Mouse (Mus musculus): ENCODE measurements around the gene Ncoa1. TPM values are rescaled to one million over a fixed set of nuclear protein-coding genes. Genes with fewer than 3 reads are reported as not detected.

The Ncoa1 gene
- polyA plus RNA-seq, 1 experiment, result 21.9 TPM

DNA sequence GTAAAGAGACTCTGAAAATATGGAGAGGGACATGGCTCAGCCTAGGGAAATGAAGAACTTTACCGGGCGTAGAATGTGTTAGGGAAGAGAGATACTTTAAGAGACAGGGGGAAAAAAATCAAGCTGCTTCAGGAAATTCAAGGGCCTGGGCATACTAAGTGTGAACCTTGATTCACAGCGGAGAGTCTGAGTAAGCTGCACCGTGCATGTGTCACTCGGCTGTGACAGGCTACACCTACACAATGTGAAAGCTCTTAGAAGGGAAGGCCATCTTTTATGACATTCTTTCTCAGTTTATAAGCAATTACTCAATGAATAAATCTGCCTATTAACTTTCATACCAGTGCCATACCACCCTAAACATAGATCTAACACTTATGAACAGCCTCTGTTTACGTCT, 183.2 kb downstream of the Ncoa1 start:
- Histone ChIP-seq H3K27ac (ENCODE audit: insufficient read depth, low read length) (no peak overlapping the region), H3K4me1 (ENCODE audit: control insufficient read depth, insufficient read depth, low read length) (peaks cover 2% of the 10 kb centered on the region), H3K9ac (ENCODE audit: low read depth, poor library complexity, severe bottlenecking) (no peak overlapping the region), H3K27me3 (ENCODE audit: control insufficient read depth, insufficient read depth, low read length, poor library complexity, severe bottlenecking) (no peaks in the 10 kb centered on the region), H3K36me3 (ENCODE audit: control insufficient read depth, insufficient read depth, low read length, poor library complexity, severe bottlenecking) (no peaks in the 10 kb centered on the region; the same call in 1 of the 2 replicates), H3K4me3 (ENCODE audit: low read depth, low read length) (no peak overlapping the region), H3K9me3 (replicated peaks; ENCODE audit: control insufficient read depth, insufficient read depth, low read length, poor library complexity, severe bottlenecking) (no peaks in the 10 kb centered on the region)
- TF ChIP-seq CTCF (IDR thresholded peaks at IDR 0.05; ENCODE audit: low read depth, low read length) (no peak), EP300 (IDR thresholded peaks at IDR 0.05; ENCODE audit: insufficient read depth, low read depth, low read length) (no peak), POLR2A (IDR thresholded peaks at IDR 0.05; ENCODE audit: insufficient read depth, low read length) (no peak)

DNA sequence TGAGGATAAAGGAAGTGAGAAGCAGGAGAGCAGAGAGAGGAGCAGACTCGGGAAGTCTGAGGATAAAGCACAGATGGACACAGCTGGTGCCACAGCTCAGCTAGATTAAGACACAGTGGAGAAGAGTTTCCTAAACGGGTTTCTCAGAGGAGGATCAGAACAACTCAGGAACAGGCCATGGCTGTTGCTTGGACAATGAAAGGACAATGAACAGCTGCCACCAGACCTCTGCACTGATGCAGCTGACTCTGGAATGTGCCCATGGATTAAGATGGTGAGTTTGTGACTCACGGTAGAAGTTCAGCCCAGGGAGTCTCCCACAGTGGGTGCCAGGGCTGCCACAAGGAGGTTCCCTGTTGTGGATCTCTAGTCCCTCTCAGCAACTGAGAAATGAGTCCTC, 191.8 kb downstream of the Ncoa1 start:
- Histone ChIP-seq H3K4me1 (ENCODE audit: control insufficient read depth, insufficient read depth, low read length) (no peaks in the 10 kb centered on the region), H3K27me3 (ENCODE audit: control insufficient read depth, insufficient read depth, low read length, poor library complexity, severe bottlenecking) (no peaks in the 10 kb centered on the region), H3K4me3 (ENCODE audit: low read depth, low read length) (no peak overlapping the region), H3K9ac (ENCODE audit: low read depth, poor library complexity, severe bottlenecking) (no peak overlapping the region), H3K9me3 (replicated peaks; ENCODE audit: control insufficient read depth, insufficient read depth, low read length, poor library complexity, severe bottlenecking) (no peaks in the 10 kb centered on the region), H3K36me3 (ENCODE audit: control insufficient read depth, insufficient read depth, low read length, poor library complexity, severe bottlenecking) (no peaks in the 10 kb centered on the region; the same call in 1 of the 2 replicates), H3K27ac (ENCODE audit: insufficient read depth, low read length) (no peak overlapping the region)
- TF ChIP-seq EP300 (IDR thresholded peaks at IDR 0.05; ENCODE audit: insufficient read depth, low read depth, low read length) (no peak), CTCF (IDR thresholded peaks at IDR 0.05; ENCODE audit: low read depth, low read length) (no peak), POLR2A (IDR thresholded peaks at IDR 0.05; ENCODE audit: insufficient read depth, low read length) (no peak)

GRCm38 (mm10) chr12:4279878-4280277, 197.1 kb downstream of the Ncoa1 start:
- TF ChIP-seq CTCF (IDR thresholded peaks at IDR 0.05; ENCODE audit: low read depth, low read length), result no peak
- TF ChIP-seq EP300 (IDR thresholded peaks at IDR 0.05; ENCODE audit: insufficient read depth, low read depth, low read length), result no peak
- no peak for TF ChIP-seq POLR2A (IDR thresholded peaks at IDR 0.05; ENCODE audit: insufficient read depth, low read length)
- H3K9ac ChIP-seq (ENCODE audit: low read depth, poor library complexity, severe bottlenecking), result no peak overlapping the region
- no peaks in the 10 kb centered on the region for H3K9me3 ChIP-seq (replicated peaks; ENCODE audit: control insufficient read depth, insufficient read depth, low read length, poor library complexity, severe bottlenecking)
- no peak overlapping the region for H3K27ac ChIP-seq (ENCODE audit: insufficient read depth, low read length)
- H3K27me3 ChIP-seq (ENCODE audit: control insufficient read depth, insufficient read depth, low read length, poor library complexity, severe bottlenecking), result no peaks in the 10 kb centered on the region
- peaks cover 3% of the 10 kb centered on the region; the same call in 1 of the 2 replicates for H3K36me3 ChIP-seq (ENCODE audit: control insufficient read depth, insufficient read depth, low read length, poor library complexity, severe bottlenecking)
- no peak overlapping the region for H3K4me3 ChIP-seq (ENCODE audit: low read depth, low read length)
- H3K4me1 ChIP-seq (ENCODE audit: control insufficient read depth, insufficient read depth, low read length), result no peaks in the 10 kb centered on the region

GRCm38 (mm10) chr12:4278978-4279755, 197.8 kb downstream of the Ncoa1 start:
- TF ChIP-seq EP300 (IDR thresholded peaks at IDR 0.05; ENCODE audit: insufficient read depth, low read depth, low read length) (no peak), CTCF (IDR thresholded peaks at IDR 0.05; ENCODE audit: low read depth, low read length) (no peak), POLR2A (IDR thresholded peaks at IDR 0.05; ENCODE audit: insufficient read depth, low read length) (no peak)
- Histone ChIP-seq H3K9me3 (replicated peaks; ENCODE audit: control insufficient read depth, insufficient read depth, low read length, poor library complexity, severe bottlenecking) (no peaks in the 10 kb centered on the region), H3K4me3 (ENCODE audit: low read depth, low read length) (no peak overlapping the region), H3K27me3 (ENCODE audit: control insufficient read depth, insufficient read depth, low read length, poor library complexity, severe bottlenecking) (no peaks in the 10 kb centered on the region), H3K36me3 (ENCODE audit: control insufficient read depth, insufficient read depth, low read length, poor library complexity, severe bottlenecking) (peaks cover 3% of the 10 kb centered on the region; the same call in 1 of the 2 replicates), H3K9ac (ENCODE audit: low read depth, poor library complexity, severe bottlenecking) (no peak overlapping the region), H3K4me1 (ENCODE audit: control insufficient read depth, insufficient read depth, low read length) (no peaks in the 10 kb centered on the region), H3K27ac (ENCODE audit: insufficient read depth, low read length) (no peak overlapping the region)

DNA sequence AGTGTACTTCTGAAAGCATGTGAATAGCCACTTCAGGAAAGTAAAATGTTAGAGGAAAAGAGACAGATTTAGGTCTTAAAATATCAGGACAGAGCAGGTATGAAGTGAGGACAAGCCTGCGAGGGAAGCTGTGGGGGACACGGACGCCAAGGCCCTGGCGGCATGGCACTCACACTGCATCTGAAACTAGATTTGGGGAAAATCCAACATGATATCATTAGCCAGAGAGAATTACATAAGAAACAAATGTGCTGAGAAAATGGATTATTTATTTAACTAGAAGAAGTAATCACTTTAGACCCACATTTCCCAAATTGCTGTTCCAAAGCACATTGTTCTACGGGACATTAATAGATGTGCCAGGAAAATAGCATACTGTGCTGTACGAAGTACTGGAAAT, 205.9 kb downstream of the Ncoa1 start:
- H3K9me3 ChIP-seq (replicated peaks; ENCODE audit: control insufficient read depth, insufficient read depth, low read length, poor library complexity, severe bottlenecking), result no peaks in the 10 kb centered on the region
- no peaks in the 10 kb centered on the region for H3K4me1 ChIP-seq (ENCODE audit: control insufficient read depth, insufficient read depth, low read length)
- no peak overlapping the region for H3K9ac ChIP-seq (ENCODE audit: low read depth, poor library complexity, severe bottlenecking)
- H3K4me3 ChIP-seq (ENCODE audit: low read depth, low read length), result no peak overlapping the region
- no peaks in the 10 kb centered on the region for H3K27me3 ChIP-seq (ENCODE audit: control insufficient read depth, insufficient read depth, low read length, poor library complexity, severe bottlenecking)
- H3K27ac ChIP-seq (ENCODE audit: insufficient read depth, low read length), result no peak overlapping the region
- TF ChIP-seq CTCF (IDR thresholded peaks at IDR 0.05; ENCODE audit: low read depth, low read length) (no peak), EP300 (IDR thresholded peaks at IDR 0.05; ENCODE audit: insufficient read depth, low read depth, low read length) (no peak), POLR2A (IDR thresholded peaks at IDR 0.05; ENCODE audit: insufficient read depth, low read length) (no peak)
- peaks cover 3% of the 10 kb centered on the region; the same call in 1 of the 2 replicates for H3K36me3 ChIP-seq (ENCODE audit: control insufficient read depth, insufficient read depth, low read length, poor library complexity, severe bottlenecking)

DNA sequence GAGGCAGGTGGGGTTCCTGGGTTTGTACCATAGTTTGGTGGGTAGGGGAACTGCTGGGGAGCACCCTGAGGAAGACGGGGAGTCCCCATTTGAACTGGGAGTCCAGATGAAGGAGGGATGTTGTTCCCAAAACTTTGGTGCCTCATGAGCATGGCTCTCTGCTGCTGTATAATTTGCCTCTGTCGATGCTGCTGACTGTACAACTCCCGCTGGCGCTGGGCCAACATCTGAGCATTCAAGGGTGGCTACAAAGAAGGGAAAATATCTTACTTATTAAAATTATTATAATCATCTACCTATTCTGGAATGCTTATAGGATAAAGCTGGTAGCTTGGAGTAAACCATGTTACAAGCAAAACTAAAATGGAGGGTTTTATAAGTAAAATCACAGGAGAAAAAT, 209.2 kb downstream of the Ncoa1 start:
- Histone ChIP-seq H3K36me3 (ENCODE audit: control insufficient read depth, insufficient read depth, low read length, poor library complexity, severe bottlenecking) (no peaks in the 10 kb centered on the region), H3K27ac (ENCODE audit: insufficient read depth, low read length) (no peak overlapping the region), H3K4me1 (ENCODE audit: control insufficient read depth, insufficient read depth, low read length) (no peaks in the 10 kb centered on the region), H3K4me3 (ENCODE audit: low read depth, low read length) (no peak overlapping the region), H3K9ac (ENCODE audit: low read depth, poor library complexity, severe bottlenecking) (no peak overlapping the region), H3K9me3 (replicated peaks; ENCODE audit: control insufficient read depth, insufficient read depth, low read length, poor library complexity, severe bottlenecking) (no peaks in the 10 kb centered on the region), H3K27me3 (ENCODE audit: control insufficient read depth, insufficient read depth, low read length, poor library complexity, severe bottlenecking) (no peaks in the 10 kb centered on the region)
- TF ChIP-seq POLR2A (IDR thresholded peaks at IDR 0.05; ENCODE audit: insufficient read depth, low read length), result no peak
- no peak for TF ChIP-seq CTCF (IDR thresholded peaks at IDR 0.05; ENCODE audit: low read depth, low read length)
- TF ChIP-seq EP300 (IDR thresholded peaks at IDR 0.05; ENCODE audit: insufficient read depth, low read depth, low read length), result no peak
